Mouse (Mus musculus) kidney, adult 11 months (tissue): Measurements from ENCODE around the gene Gm49486.
"Not testable (repeated sequence)": the region's sequence is repeated elsewhere in the genome, so short reads cannot be mapped to it uniquely, and the experiment has no call there.

Experiments used
- DNase-seq: peaks from one replicate; pipeline ENCODE4 v3.0.0; 2022

Gm49486 gene

DNA sequence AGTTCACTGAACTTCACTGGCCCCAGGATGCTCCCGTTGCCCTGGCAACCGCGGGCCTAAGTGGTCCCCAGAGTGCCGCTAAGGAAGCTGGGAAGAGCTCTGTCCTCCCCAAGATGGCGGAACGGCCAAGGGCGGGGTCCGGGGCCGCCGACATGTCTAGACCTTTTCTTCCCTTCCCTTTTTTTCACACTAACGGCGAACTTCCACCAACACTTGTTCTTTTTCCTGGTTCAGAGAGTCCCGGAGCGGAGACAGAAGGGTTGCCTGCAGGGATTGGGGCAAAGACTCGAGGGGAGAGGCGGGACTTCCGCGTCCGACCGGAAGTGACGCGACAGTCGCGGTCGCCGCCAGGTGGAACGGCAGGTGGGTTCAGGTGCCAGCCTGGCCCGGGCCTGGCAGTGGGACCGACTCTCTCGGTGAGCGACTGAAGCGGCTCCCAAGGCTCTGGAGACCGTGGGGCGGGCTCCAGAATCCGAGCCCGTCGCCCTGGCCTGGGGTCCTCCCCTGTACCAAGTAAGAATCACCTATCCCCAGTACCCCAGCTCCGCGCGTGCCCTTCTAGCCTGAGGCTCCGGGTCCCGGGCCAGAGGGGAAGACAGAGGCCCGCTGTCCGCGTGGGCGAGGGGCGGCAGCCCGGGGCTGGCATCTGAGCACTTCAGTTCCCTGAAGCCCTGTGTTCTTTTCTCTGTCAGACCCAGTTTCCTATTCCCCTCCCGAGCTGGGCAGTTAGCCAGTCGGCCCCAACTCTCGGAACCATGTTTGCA is at the start of gene Gm49486, which contains the start of gene Pick1:
Gene Gm49486, plus strand, starts transcription at position 334 of the 764 bp plus-strand sequence.
Gene Pick1, plus strand, starts transcription at position 116 of the 764 bp plus-strand sequence.
- peak; percentile 90 for DNase-seq

GRCm38 (mm10) chr15:79185213-79185612 is 44.0 kb upstream of the Gm49486 start:
- no peak for DNase-seq

DNA sequence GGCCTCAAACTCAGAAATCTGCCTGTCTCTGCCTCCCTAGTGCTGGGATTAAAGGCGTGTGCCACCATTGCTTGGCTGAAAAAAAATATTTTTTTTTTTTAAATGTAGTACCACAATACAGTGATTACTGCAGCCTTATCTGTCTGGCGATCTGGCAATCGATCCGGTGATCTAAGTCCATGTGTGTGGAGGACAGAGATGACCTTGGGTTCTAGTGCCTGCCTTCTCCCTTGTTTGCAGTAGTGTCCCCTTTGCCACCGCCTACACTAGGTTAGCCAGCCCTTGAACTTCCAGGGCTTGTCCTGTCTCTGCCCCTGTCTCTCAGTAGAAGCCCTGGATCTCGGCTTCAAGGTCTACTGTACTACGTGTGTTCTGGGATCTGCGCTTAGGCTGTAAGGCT is 41.4 kb upstream of the Gm49486 start:
- no peak for DNase-seq

DNA sequence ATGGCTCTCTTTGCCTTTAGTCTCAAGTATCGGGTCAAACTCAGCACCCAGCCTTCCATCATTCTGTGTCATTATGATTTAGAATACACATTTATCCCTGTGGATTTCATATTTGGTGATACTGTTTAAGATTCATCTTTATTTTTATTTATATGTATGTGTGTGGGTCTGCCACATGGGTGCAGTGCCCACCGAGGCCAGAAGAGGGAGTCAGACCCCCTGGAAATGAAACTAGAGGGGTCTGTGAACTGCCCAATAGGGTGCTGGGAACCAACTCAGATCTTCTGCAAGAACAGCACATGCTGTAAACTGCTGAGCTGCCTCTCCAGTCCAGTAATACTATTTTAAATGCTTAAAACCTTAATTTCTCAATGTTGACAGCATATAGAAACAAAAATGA is 37.8 kb upstream of the Gm49486 start:
- DNase-seq, result no peak

DNA sequence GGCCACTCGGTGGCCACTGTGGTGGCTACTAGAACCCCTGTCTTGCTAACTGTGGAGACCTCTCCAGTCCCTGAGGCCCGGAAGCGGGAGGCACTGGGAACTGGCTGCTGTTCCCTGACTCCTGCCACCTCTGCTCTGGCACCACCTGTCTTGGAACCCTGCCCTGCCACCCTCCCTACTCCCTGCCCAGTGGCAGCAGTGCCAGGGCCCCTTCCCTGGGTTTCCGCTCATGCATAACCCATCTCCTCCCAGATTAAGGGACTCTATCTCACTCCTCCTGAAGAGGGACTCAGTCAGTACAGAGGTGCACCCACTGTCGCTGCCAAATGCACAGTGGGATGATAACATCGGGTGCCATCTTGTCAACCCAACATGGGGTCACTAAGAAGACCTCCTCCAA is 36.7 kb upstream of the Gm49486 start:
- DNase-seq, result no peak

DNA sequence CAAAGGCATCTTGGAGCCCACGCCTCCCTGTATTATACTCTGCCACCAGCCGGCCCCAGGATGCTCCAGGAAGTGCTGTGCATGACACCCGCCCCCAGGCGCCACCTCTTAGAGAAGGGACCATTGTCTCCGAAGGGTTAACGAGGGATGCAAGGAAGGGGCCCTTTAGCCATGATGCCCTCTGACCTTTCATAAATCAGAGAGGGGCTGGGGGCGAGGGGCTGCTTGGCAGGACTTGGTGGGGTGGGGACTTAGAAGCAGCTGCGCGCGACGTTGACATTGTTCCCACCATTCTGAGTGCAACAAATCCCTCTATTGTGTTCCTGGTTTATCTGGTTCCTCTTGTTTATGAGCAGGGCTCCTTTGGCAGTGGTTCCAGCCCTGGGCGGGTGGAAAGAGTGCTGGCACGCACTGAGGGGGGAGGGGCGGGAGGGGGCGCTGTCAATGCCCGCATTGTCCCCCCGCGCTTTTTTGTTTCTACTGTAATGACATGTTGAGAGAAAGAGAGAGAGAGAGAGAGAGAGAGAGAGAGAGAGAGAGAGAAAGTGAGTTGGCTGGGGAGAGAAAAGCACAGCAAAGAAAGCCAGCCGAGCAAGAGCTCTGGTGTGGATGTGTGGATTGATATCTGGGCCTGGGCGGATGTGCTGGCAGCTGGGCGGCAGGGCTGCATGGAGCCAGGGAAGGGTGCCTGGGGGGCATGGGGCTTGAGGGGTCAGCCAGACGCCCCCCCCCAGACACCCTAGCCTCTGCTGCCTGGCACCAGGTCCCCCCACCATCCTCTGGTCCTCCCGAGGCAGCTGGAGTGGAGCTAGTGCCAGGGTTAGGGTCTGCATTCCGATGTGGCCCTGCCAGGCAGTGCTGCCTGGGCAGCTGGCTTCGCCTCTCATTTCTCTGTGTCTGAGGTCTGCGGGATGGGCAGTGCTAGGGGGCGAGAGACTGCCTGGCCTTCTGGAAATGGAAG is 36.0 kb upstream of the Gm49486 start:
- DNase-seq, result no peak

DNA sequence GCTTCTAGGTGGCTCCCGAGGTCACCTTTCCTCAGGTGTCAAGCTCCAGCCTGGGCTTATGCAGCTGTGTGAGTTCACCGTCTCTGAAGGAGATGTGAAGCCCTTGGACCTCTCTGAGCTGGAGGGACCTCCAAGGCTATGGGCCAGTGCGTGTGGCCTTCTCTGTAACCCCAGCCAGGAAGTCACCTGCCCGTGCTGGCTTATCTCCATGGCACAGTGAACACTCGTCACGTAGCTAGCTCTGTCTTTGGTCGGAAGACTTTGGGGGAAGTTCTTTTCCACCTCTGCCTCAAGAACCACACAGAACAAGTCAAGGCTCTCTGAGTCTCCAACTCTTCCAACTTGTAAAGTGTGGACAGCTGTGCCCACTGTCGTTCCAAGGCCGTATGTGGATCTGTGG is 35.1 kb upstream of the Gm49486 start:
- no peak for DNase-seq

DNA sequence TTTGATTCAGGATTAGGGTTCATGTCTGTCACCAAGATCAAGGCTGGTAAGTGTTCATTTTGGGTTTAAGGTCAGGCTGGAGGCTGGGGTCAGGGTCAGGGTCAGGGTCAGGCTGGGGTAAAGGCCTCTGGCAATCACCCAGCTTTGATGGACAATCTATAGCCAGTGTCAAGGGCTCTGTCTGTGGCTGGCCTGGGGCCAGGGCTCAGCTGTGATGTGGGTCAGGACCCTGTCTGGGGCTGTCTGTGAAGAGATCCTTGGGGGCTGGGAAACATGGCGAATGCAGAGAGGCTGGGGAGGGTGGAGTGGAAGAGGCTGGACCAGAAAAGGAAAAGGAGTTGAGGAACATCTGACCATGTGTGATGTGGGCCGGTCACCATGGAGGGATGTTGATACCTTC is 34.2 kb upstream of the Gm49486 start:
- DNase-seq, result no peak

- peak; percentile 26 for DNase-seq
Observed at GRCm38 (mm10) chr15:79195492-79195891, 33.7 kb upstream of the Gm49486 start.

- no peak for DNase-seq
Observed at GRCm38 (mm10) chr15:79199390-79199976, 29.7 kb upstream of the Gm49486 start.

- DNase-seq, result no peak
Observed at GRCm38 (mm10) chr15:79201491-79202150, 27.6 kb upstream of the Gm49486 start.

GRCm38 (mm10) chr15:79202575-79202974 is 26.6 kb upstream of the Gm49486 start:
- no peak for DNase-seq

GRCm38 (mm10) chr15:79208211-79208610 is 21.0 kb upstream of the Gm49486 start:
- no peak for DNase-seq

GRCm38 (mm10) chr15:79208758-79209439 is 20.3 kb upstream of the Gm49486 start:
- DNase-seq, result peak; percentile 74

DNA sequence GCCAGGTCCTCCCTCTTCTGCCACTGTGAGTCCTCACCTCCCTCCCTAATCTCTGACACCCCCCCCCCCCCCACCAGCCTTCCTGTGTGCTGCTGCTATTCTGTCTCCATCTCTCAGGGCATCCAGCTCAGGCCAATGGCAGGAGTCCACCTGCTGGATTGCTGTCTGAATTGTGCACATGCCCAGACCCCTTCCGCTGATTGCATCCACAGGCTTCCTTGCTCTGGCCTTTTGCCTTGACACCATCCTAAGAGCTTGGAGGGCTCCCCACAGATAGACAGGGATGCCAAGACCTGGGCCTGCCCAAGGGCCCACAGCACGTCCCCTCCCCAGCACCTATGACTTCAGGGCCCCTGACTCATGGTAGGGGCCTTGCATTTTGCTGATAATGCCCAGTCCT is 18.8 kb upstream of the Gm49486 start:
- no peak for DNase-seq

DNA sequence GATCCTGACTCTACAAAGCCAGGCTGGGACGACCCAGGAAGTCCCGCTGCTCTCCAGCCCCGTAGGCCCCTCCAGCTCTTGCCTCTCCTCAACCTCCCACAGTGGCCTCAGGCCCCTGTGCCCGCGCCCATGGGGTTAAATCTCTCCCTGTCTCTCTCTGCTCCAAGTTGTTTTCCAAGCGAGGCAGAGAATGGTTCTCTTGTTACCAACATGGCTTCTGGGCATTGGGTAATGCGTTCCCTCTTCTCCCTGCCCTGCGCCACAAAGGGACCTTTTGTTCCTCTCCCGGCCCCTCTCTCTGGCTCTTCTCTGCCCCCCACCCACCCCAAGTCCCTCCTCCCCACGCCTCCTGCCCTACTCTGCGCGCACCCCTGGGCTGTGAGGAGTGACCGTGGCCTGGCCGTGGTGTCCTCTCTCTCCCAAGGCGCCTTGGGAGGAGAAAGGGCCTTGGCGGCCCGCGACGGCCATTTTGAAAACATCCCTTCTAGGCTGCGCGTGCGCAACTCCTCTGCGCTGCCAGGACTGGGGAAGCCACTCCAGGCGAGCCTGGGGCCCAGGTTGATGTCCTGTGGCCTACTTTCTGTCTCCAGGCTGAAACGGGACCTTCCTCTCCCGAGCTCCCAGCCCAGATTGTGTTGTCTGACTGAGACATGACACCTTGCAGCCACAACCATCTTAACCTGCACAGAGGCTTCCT is 16.3 kb upstream of the Gm49486 start:
- DNase-seq, result no peak

DNA sequence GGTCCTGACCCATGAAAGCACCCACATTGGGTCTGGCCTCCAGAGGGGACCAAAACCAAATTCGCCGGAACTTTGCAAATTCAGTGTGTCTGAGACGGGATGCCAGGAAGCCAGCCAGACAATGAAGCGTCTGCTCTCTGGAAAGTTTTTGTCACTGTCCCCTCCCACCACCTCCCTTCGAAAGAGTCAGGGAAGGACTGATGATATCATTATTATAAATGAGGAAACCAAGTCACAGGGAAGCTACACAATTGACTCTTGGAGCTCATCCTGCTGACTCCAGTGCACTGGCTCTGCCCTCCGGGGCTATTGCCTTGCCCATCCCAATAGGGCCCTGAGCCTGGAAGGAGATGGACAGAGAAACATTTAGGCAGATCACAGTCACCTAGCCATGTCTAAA is 15.6 kb upstream of the Gm49486 start:
- no peak for DNase-seq

DNA sequence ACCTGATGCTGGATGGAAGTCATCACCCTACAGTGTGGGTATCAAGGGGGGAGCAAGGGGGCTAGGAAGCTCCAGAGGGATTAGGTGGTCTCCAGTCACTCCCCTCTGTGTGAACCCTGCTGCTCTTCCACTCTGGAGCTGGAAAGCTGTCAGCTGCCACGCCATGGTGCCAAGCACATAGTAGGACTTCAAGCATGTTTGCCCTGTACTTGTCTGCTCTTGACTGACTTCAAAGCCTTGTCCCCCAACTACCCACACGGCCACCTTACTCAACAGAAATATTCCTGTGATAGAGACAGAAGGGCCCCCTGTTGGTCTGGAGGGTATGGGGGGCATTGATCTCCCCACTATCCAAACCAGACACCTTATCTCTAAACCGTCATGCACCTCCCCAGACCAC is 13.0 kb upstream of the Gm49486 start:
- DNase-seq, result no peak

DNA sequence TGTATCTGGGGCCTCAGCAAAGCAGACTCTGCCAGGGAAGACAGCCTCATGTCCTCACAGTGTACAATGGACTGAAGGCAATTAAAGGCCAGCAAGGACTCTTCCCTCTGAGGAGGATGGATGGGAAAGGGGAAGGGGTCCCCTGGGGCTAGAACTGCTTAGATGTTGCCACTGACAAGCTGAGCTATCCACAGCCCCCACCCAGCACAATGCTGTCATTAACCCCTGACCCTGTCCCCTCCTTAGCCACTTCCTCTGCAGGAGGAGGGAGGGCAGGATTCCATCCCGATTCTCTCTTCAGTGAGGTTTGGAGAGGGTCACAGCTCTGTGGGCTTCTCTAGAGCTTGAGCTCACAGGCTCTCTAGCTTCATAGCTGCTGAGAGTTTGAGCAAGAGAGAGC is 9.6 kb upstream of the Gm49486 start:
- no peak for DNase-seq

DNA sequence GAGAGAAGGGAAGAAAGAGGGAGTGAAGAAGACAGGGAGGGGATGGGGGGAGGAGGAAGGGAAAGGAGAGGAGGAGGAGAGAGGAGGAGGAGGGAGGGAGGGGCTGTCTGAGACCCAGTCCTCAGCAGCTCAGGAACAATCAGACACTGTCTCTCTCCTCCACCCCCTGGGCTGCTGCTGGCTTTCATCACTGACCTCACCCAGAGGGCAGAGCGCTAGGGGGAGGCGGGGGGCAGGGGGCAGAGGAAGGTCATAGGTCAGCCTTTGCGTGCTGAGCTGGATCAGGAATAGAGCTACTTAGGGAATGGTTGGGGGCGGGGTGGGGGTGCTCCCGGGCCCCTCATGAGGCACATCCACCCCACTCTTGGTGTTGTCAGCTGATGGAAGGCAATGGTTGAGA is 5.5 kb upstream of the Gm49486 start:
- DNase-seq, result no peak

DNA sequence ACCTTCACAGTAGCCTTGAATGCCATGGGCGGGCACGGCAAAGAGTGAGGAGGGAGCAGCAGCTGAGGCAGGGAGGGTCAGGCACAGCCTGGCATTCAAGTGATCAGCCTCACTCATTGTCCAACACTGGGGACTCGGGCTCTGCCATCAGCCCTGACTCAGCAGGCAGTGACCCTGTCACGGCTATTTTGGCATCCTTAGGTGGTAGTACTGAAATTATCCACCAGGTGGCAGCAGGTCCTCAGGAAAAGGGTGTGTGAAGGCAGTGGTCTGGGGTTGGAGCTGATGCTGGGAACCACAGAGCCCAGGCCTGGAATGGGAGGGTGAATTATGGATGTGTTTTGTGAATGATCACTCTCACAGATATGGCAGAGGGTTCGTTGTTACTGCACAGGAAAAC is 4.5 kb upstream of the Gm49486 start:
- DNase-seq, result peak; percentile 82

DNA sequence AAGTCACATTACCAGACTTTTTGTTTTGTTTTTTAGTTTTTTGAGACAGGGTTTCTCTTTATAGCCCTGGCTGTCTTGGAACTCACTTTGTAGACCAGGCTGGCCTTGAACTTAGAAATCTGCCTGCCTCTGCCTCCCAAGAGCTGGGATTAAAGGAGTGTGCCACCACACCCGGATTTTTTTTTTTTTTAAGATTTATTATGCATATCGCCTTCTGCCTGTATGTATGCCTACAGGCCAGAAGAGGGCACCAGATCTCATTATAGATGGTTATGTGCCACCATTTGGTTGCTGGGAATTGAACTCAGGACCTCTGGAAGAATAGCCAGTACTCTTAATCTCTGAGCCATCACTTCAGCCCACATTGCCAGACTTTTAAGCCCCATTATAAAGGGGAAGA is 3.4 kb upstream of the Gm49486 start:
- not testable (repeated sequence) for DNase-seq
